Mouse (Mus musculus): ENCODE measurements at regions not wholly inside any gene's neighbourhood (a gene's known extent, or its start where the extent isn't known, plus 50 kb on each side); places are given as distances from the start of the nearest gene placed in this dataset.

GRCm38 (mm10) chr11:42954169-42954568, 81.4 kb upstream of the Gm9972 start:
- no peak for DNase-seq

- DNase-seq, result no peak
Measured at GRCm38 (mm10) chr11:42965732-42966131, 69.8 kb upstream of the Gm9972 start.

DNA sequence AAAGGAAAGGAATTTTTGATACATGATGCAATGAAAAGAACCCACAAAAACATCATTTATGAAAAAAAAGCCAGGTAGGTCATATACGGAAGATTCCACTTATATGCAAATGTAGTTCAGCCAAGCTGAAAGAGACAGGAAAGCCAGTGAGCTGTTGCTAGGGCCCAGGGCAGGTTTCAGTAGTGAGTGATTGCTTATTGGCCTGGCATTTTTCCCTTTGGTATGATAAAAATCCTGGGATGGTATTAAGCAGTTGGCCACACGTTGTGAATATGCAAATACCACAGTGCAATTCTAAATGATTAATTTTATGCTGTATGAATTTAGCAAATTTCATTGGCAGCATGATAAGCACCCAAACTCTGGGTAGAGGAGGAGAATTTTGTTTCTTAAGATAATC, 57.3 kb upstream of the Gm9972 start:
- no peak for DNase-seq
